Mouse (Mus musculus) forebrain, embryonic 12.5 days (tissue): ENCODE results near the gene Hoxa13. TPM values are rescaled to one million over a fixed set of nuclear protein-coding genes. Genes with fewer than 3 reads are reported as not detected.

Experiments
- ATAC-seq: fragments of 200-750 bp; cut with Nextera tagmentation; 2 replicates; pipeline ENCODE4 v1.8.0; 2017; ENCODE audit warnings: moderate TSS enrichment; ENCODE audit not compliant: low FRiP score
- H3K27ac ChIP-seq: fragments of 300-500 bp; sonication (generic); 2 replicates; pipeline ENCODE4 v1.5.1; 2016; ENCODE audit warnings: mild to moderate bottlenecking
- H3K27me3 ChIP-seq: fragments of 300-500 bp; sonication (generic); 2 replicates; pipeline ENCODE4 v1.6.1; 2016; ENCODE audit warnings: mild to moderate bottlenecking
- H3K36me3 ChIP-seq: fragments of 300-500 bp; sonication (generic); replicated peaks from 2 replicates; pipeline ENCODE4 v1.6.1; 2016; ENCODE audit warnings: mild to moderate bottlenecking
- H3K4me1 ChIP-seq: fragments of 300-500 bp; sonication (generic); 2 replicates; pipeline ENCODE4 v1.6.1; 2016
- H3K4me2 ChIP-seq: fragments of 300-500 bp; sonication (generic); 2 replicates; pipeline ENCODE4 v1.6.1; 2016; ENCODE audit warnings: mild to moderate bottlenecking, moderate library complexity
- H3K4me3 ChIP-seq: fragments of 300-500 bp; sonication (generic); replicated peaks from 2 replicates; pipeline ENCODE4 v1.5.1; 2016; ENCODE audit warnings: mild to moderate bottlenecking
- H3K9ac ChIP-seq: fragments of 300-500 bp; sonication (generic); 2 replicates; pipeline ENCODE4 v1.6.1; 2016; ENCODE audit warnings: mild to moderate bottlenecking
- H3K9me3 ChIP-seq: fragments of 300-500 bp; sonication (generic); 2 replicates; pipeline ENCODE4 v1.6.1; 2016
- WGBS: fragments of 180-500 bp; shearing (Covaris S2); methylation state at CpG from one replicate; pipeline ENCODE4 v1.1.7; 2016; 5-methylcytosine and 5-hydroxymethylcytosine counted together
- polyA plus RNA-seq: library from polyadenylated mRNA; unstranded; fragments of >200 nt; fragmentation: Nextera tagmentation; extraction: Ambion mirVana; gene quantifications from 2 replicates; pipeline ENCODE4 v1.2.1, GENCODE M21; 2016

The Hoxa13 gene
- polyA plus RNA-seq, 1 experiment from 2014 or later, result not detected

DNA sequence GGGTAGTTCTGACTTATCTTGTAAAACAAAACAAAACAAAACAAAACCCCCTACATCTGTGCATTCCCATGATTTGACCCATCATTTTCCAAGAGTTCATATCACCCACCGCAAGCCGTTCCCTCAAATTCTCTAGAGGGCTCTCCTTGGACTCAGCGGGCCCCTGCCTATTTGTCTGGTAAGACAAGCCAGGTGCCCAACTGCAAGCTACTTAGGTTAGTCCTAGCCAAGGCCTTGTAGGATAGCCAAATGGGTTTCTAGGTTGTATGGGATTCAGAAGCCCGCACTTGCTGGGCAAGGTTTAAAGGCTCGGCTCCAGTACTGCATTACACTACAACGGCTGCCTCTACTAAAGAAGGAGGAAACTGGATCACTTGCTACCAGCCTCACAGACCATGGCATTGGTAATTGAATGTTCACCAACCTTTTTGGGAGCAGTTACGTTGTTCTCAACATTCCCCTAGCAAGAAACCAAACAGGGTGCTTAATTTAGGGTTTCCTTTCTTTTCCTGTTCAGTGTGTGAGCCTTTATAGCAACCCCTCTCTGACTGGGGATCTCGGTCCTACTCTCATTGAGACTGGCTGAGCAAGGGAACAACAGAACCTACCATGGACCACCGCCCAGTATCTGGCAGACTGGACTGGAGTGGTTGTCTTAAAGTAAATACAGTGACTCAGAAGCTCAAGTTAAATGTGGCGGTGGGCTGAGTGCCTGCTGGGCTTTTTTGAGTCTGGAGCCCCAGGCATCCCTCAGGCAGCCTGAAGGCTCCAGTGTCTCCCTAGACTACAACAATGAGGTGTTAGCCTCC lies 23.1 kb downstream of the Hoxa13 start:
- 9% methylated on average over 10 of the region's 10 CpGs for WGBS

DNA sequence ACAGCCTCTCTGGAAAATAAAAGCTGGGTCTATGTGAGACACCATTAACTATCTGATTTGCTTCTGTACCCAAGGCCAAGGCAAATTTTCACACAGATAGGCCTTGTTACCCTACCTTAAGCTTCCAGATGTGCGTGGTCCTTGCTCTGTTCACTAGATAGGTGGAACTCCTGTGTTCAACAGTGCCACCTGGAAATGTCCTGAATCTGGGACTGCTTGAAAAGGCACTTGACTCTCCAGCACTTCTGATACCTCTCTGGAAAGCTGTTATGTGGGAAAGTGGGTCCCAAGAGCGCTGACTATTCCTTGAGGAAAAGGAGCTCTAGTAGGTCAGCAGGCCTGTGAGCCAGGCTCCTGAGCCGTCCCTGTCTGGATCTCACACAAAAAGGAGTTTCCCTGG lies 23.9 kb downstream of the Hoxa13 start:
- Histone ChIP-seq H3K4me1 (0 out of 2 replicates have a peak, but pooled peaks cover 4% of the 10 kb centered on the region), H3K27me3 (peaks cover 94% of the 10 kb centered on the region), H3K27ac (no peak overlapping the region), H3K9me3 (no peaks in the 10 kb centered on the region), H3K4me2 (no peak overlapping the region), H3K4me3 (no peak overlapping the region), H3K36me3 (no peaks in the 10 kb centered on the region), H3K9ac (no peak overlapping the region)
- 11% methylated on average over 3 of the region's 3 CpGs for WGBS
- no peak for ATAC-seq

More for the DNA sequence above, 23.1 kb downstream of the Hoxa13 start:
- Histone ChIP-seq H3K27ac (no peak overlapping the region), H3K4me2 (no peak overlapping the region), H3K9me3 (no peaks in the 10 kb centered on the region), H3K4me1 (0 out of 2 replicates have a peak, but pooled peaks cover 4% of the 10 kb centered on the region), H3K9ac (no peak overlapping the region), H3K27me3 (peaks cover 94% of the 10 kb centered on the region), H3K4me3 (no peak overlapping the region), H3K36me3 (no peaks in the 10 kb centered on the region)
- no peak for ATAC-seq

DNA sequence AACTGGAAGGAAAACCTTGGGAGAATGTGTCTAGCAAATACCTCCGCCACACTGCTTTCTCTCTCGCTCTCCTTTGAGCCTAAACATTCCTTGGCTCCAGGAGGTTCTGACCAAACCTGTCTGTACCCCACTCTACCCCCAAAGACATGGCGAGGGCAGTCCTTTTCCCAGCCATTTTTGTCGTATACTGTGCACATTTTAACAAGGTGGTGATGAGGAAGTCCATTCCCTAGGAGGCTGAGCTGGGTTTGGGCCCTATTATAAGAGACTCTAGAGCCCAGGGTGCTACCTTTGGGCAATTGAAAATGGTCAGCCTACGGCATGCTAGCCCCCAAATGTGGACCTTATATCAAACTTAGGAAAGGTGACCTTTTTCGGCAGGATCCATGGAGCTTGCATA lies 24.8 kb downstream of the Hoxa13 start:
- Histone ChIP-seq H3K4me3 (no peak overlapping the region), H3K27ac (no peak overlapping the region), H3K36me3 (no peaks in the 10 kb centered on the region), H3K9me3 (no peaks in the 10 kb centered on the region), H3K4me2 (no peak overlapping the region), H3K9ac (no peak overlapping the region), H3K4me1 (0 out of 2 replicates have a peak, but pooled peaks cover 4% of the 10 kb centered on the region), H3K27me3 (peaks cover 90% of the 10 kb centered on the region)
- WGBS, result 18% methylated on average over 6 of the region's 6 CpGs
- no peak for ATAC-seq

DNA sequence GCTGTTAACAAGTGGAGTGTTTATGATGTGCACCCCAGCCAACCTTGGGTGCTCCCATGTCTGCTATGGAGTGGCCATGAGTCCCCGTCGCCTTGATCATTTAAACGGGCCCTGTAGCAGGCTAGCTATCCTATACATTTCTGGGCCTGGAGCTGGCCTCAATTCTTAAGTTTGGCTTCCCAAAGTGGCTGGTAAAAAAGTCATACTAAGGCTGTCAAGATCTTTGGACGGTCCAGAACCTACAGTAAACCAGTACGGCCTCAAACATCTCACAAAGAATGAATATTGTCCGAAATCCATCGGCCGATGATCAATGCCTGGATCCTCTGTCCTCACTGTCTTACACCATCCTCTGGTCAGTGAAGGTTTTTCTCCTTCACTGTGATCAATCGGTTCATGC lies 25.4 kb downstream of the Hoxa13 start:
- H3K4me1 ChIP-seq, result 0 out of 2 replicates have a peak, but pooled peaks cover 3% of the 10 kb centered on the region
- 37% methylated on average over 9 of the region's 9 CpGs for WGBS
- no peaks in the 10 kb centered on the region for H3K9me3 ChIP-seq
- H3K36me3 ChIP-seq, result no peaks in the 10 kb centered on the region
- no peak for ATAC-seq
- H3K9ac ChIP-seq, result no peak overlapping the region
- H3K27me3 ChIP-seq, result peaks cover 90% of the 10 kb centered on the region
- H3K4me3 ChIP-seq, result no peak overlapping the region
- no peak overlapping the region for H3K4me2 ChIP-seq
- no peak overlapping the region for H3K27ac ChIP-seq

DNA sequence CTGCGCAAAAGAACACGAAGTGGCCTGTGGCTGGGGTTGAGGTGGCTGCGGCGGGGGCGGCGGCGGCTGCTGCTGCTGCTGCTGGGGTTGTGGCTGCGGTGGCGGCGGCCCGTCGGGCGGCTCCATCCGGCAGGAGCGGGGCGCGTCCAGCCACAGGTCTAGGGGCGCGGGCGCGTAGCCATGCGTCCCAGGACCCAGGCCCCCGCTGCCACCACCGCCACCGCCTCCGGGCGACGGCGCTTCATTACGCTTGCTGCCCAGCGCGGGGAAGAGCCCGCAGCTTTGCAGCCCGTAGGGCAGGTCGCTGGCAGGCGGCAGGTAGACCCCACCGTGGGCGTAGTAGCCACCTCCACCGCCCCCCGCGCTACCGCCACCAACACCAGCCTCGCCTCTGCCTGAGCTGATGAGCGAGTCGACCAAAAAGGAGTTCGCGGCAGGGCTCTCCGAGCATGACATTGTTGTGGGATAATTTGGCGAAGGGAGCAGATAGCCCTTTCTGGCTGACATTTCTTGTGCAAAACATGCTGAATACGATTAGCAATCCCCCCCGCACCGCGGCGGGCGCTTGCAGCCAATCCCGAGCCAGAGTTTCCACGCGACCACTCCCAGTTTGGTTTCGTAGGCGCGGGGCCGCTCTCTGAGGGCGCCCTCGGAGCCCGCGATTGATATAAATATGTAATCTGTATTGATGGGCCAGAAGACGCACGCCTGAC lies 26.1 kb downstream of the Hoxa13 start:
- Histone ChIP-seq H3K4me2 (no peak overlapping the region), H3K4me3 (no peak overlapping the region), H3K27ac (no peak overlapping the region), H3K9ac (no peak overlapping the region), H3K9me3 (no peaks in the 10 kb centered on the region), H3K4me1 (no peaks in the 10 kb centered on the region), H3K27me3 (peaks cover 90% of the 10 kb centered on the region), H3K36me3 (no peaks in the 10 kb centered on the region)
- WGBS, result 1% methylated on average over 65 of the region's 68 CpGs
- no peak for ATAC-seq

DNA sequence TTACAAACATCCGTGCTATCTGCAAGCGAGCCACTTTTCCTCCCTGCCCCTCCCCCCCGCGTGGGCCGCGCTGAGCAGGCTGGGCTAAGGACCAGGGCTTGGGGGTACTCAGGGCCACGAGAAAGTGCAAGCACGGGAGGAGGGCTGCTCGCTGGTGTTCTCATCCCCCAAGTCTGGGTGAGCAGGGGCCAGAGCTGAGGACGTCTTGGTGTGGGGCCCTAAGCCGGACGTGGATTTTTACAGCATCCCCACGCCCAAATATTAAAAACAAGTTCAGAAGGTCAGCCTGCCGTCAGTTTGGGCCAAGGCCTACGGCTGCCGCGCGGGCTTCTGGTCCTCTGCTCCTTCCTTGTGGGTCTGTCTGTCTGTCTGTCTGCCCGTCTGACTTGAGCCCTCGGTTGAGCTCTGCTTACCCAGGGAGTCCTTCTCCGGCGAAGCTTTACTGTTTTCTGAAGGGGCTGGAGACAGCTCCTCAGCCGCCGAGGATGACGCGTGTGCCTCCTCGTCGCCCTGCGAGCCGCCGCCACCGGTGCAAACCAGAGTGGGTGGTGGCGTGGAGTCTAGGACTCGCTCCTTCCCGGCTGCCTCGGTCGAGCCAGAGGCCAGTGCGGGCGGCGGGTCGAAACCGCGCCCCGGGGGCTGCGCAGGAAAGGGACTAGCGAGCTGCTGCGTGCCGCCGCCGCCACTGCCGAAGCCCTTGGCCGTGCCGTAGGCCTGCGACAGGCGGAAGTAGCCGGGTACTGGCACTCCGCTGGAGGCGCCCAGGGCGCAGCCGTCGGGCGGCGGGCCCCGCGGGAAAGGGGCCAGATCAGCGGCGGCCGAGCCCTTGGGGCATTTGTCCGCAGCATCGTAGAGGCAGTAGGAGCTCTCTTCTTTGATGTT lies 26.9 kb downstream of the Hoxa13 start:
- Histone ChIP-seq H3K36me3 (no peaks in the 10 kb centered on the region), H3K9me3 (no peaks in the 10 kb centered on the region), H3K27me3 (peaks cover 91% of the 10 kb centered on the region), H3K4me2 (no peak overlapping the region), H3K4me1 (no peaks in the 10 kb centered on the region), H3K9ac (no peak overlapping the region), H3K4me3 (no peak overlapping the region), H3K27ac (no peak overlapping the region)
- 3% methylated on average over 68 of the region's 70 CpGs for WGBS
- no peak for ATAC-seq

DNA sequence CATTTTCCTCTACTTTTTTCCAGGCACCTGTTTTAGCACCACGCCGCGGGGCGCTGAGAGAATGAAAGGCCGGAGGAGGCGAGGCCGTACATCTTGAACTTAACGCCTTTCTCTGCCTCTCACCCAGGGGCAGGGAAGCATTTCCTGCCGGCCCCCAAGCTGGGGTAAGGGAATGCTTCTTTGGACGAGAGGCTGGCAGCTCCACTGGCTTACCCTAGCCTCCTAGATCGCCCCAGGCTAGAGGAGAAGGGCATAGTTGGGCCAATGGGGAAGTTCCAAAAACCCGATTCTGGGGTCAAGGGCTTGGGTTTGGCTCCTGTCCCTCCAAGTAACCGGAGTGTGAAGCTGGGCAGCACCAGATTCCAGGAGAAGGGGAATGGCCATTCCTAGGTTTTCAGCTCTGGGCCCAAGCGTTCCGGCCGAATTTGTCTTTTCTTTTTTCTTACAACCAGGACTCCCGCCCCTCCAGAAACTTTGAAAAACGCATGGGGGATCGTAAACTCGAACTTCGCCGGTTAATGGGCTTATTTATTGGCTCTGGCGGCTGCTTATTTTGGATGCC lies 27.6 kb downstream of the Hoxa13 start:
- H3K27me3 ChIP-seq, result peaks cover 94% of the 10 kb centered on the region
- WGBS, result 3% methylated on average over 23 of the region's 23 CpGs
- no peak overlapping the region for H3K4me3 ChIP-seq
- no peak for ATAC-seq
- no peak overlapping the region for H3K4me2 ChIP-seq
- no peak overlapping the region for H3K9ac ChIP-seq
- no peaks in the 10 kb centered on the region for H3K4me1 ChIP-seq
- H3K27ac ChIP-seq, result no peak overlapping the region
- H3K36me3 ChIP-seq, result no peaks in the 10 kb centered on the region
- no peaks in the 10 kb centered on the region for H3K9me3 ChIP-seq

DNA sequence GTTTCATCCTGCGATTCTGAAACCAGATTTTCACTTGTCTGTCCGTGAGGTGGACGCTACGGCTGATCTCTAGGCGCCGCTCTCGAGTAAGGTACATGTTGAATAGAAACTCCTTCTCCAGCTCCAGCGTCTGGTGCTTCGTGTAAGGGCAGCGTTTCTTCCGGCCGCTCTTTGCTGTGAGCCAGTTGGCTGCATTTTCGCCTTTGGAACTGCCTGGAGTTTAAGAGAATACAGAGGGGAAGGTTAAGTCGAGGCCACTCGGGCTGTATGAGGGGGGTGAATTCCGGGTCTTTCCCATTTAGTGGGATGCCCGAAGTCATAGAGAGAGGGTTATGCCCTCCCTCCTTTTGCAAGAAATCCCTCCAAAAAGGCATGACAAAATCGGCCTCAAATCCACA lies 28.1 kb downstream of the Hoxa13 start:
- ATAC-seq, result no peak
- under 1% methylated on average over 18 of the region's 18 CpGs for WGBS
- no peak overlapping the region for H3K4me2 ChIP-seq
- no peak overlapping the region for H3K4me3 ChIP-seq
- no peaks in the 10 kb centered on the region for H3K9me3 ChIP-seq
- no peaks in the 10 kb centered on the region for H3K4me1 ChIP-seq
- H3K9ac ChIP-seq, result no peak overlapping the region
- H3K27ac ChIP-seq, result no peak overlapping the region
- no peaks in the 10 kb centered on the region for H3K36me3 ChIP-seq
- peaks cover 94% of the 10 kb centered on the region for H3K27me3 ChIP-seq

DNA sequence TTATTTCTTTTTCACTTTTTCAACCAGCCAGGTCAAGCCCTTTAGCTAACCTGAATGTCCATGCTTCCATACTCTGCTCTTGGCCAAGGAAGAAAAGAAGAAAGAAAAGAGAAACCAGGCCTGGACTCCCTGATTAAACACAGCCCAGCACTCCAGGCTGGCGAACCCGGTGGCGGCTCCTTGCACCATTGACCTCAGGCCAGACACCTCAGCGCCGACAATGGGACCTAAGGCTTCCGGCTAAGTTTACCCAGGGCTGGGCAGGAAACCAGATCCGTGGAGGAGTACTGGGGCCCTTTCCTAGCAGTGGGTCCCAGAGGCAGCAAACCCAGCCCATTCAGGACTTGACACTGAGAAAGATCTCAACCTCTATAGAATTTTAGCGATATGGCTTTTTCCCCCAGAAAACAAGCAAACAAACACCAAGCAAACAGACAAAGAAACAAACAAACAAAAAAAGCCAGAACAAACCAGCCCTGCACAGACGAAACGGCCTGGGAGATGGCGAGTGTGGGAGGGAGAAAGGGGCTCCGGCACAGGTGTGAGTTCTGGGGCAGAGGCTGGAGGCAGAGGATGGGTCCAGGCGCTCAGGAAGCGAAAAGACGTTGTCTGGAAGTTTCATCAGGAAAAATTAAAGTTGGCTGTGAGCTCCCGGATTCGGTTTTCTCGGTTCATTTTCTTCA lies 28.7 kb downstream of the Hoxa13 start:
- H3K4me1 ChIP-seq, result no peaks in the 10 kb centered on the region
- H3K27ac ChIP-seq, result no peak overlapping the region
- no peak overlapping the region for H3K4me2 ChIP-seq
- WGBS, result 1% methylated on average over 18 of the region's 18 CpGs
- H3K9me3 ChIP-seq, result no peaks in the 10 kb centered on the region
- no peak overlapping the region for H3K9ac ChIP-seq
- no peaks in the 10 kb centered on the region for H3K36me3 ChIP-seq
- ATAC-seq, result no peak
- H3K27me3 ChIP-seq, result peaks cover 94% of the 10 kb centered on the region
- no peak overlapping the region for H3K4me3 ChIP-seq

DNA sequence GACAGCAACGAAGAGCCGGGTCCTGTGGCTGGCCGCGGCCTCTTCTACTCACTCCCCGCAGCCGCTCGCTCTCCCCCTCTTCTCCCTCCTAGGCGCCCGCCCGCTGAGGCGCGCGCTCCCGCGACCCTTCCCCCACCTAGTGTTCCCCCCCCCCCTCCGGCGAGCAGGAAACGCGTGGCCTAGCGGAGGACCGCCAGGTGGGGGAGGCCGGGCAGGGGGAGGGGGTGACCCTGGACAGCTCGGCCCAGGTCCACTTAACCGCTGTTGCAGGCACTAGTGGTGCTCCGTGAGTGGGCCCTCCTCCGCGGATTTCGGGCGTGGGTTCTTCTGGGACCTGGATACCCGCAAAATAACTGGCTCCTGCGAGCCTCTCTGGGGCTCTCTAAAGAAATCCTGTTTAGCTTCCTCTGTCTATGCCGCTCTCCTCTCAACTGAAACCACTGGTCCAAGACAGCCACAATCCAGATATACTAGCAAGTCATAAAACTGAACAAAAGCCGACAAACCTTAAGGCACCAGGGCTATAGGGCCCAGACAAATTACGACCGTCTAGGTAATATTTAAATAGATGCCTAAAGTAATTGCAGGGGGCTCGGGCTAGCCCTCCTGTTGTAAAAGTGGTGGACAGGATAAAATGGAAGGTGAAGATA lies 30.0 kb downstream of the Hoxa13 start, which contains the start of gene Hoxa9:
TSS of gene Hoxa9 (minus strand) at position 574 of the 650 bp plus-strand sequence.
- under 1% methylated on average over 17 of the region's 36 CpGs for WGBS
- Histone ChIP-seq H3K9ac (no peak within 1 kb of the TSS), H3K27me3 (peaks cover 94% of the 10 kb centered on the region), H3K4me3 (no peak within 1 kb of the TSS), H3K27ac (no peak within 1 kb of the TSS), H3K4me1 (no peaks in the 10 kb centered on the region), H3K4me2 (no peak within 1 kb of the TSS), H3K9me3 (no peaks in the 10 kb centered on the region), H3K36me3 (no peaks in the 10 kb centered on the region)
- no peak for ATAC-seq
